Mouse (Mus musculus) embryonic facial prominence, embryonic 10.5 days (tissue): ENCODE measurements at regions not wholly inside any gene's neighbourhood (a gene's known extent, or its start where the extent isn't known, plus 50 kb on each side); places are given as distances from the start of the nearest gene placed in this dataset.
A peak's percentile ranks its signal among the peaks of the same experiment; 100 is the strongest.

ENCODE experiments used
- DNase-seq: peaks from one replicate; pipeline ENCODE4 v3.0.0-alpha.2; 2017; ENCODE audit warnings: low spot score
- H3K27ac ChIP-seq: fragments of 300-500 bp; sonication (generic); replicated peaks from 2 replicates; pipeline ENCODE4 v1.5.1; 2016; ENCODE audit warnings: mild to moderate bottlenecking
- H3K27me3 ChIP-seq: fragments of 300-500 bp; sonication (generic); replicated peaks from 2 replicates; pipeline ENCODE4 v1.6.1; 2016; ENCODE audit warnings: low read depth, mild to moderate bottlenecking; ENCODE audit not compliant: poor library complexity, severe bottlenecking
- H3K36me3 ChIP-seq: fragments of 300-500 bp; sonication (generic); replicated peaks from 2 replicates; pipeline ENCODE4 v1.6.1; 2016; ENCODE audit warnings: mild to moderate bottlenecking, moderate library complexity
- H3K4me1 ChIP-seq: fragments of 300-500 bp; sonication (generic); 2 replicates; pipeline ENCODE4 v1.6.1; 2016
- H3K4me3 ChIP-seq: fragments of 300-500 bp; sonication (generic); 2 replicates; pipeline ENCODE4 v1.5.1; 2016; ENCODE audit warnings: mild to moderate bottlenecking, moderate library complexity
- H3K9me3 ChIP-seq: fragments of 300-500 bp; sonication (generic); 2 replicates; pipeline ENCODE4 v1.6.1; 2016; ENCODE audit warnings: mild to moderate bottlenecking
- WGBS: fragments of 180-500 bp; shearing (Covaris S2); methylation state at CpG from one replicate; pipeline ENCODE4 v1.1.7; 2016; 5-methylcytosine and 5-hydroxymethylcytosine counted together

GRCm38 (mm10) chr17:87501098-87501497, 54.4 kb upstream of the Calm2 start:
- H3K4me3 ChIP-seq, result no peak overlapping the region
- H3K9me3 ChIP-seq, result no peaks in the 10 kb centered on the region
- H3K36me3 ChIP-seq, result no peaks in the 10 kb centered on the region
- peaks cover 37% of the 10 kb centered on the region for H3K4me1 ChIP-seq
- peaks cover 12% of the 10 kb centered on the region for H3K27me3 ChIP-seq
- WGBS, result 56% methylated on average over 2 of the region's 2 CpGs
- no peak for DNase-seq
- H3K27ac ChIP-seq, result no peak overlapping the region

- Histone ChIP-seq H3K27me3 (peaks cover 12% of the 10 kb centered on the region), H3K9me3 (no peaks in the 10 kb centered on the region), H3K36me3 (no peaks in the 10 kb centered on the region), H3K4me1 (peaks cover 37% of the 10 kb centered on the region), H3K27ac (0 out of 2 replicates have a peak overlapping the region, but pooled peaks have one; percentile 19), H3K4me3 (no peak overlapping the region)
- WGBS, result 36% methylated on average over 10 of the region's 10 CpGs
- no peak for DNase-seq
These were observed 55.1 kb upstream of the Calm2 start for GRCm38 (mm10) chr17:87501687-87502387.

- 22% methylated on average over 14 of the region's 14 CpGs for WGBS
These were observed 55.9 kb upstream of the Calm2 start for GRCm38 (mm10) chr17:87502388-87503369.

GRCm38 (mm10) chr17:87503491-87503890, 56.8 kb upstream of the Calm2 start:
- Histone ChIP-seq H3K27ac (no peak overlapping the region), H3K9me3 (no peaks in the 10 kb centered on the region), H3K36me3 (no peaks in the 10 kb centered on the region), H3K4me3 (no peak overlapping the region), H3K27me3 (peaks cover 13% of the 10 kb centered on the region), H3K4me1 (peaks cover 43% of the 10 kb centered on the region)
- WGBS, result 79% methylated on average over 5 of the region's 5 CpGs
- DNase-seq, result no peak

More at GRCm38 (mm10) chr17:87502388-87503369, 55.9 kb upstream of the Calm2 start:
- H3K27me3 ChIP-seq, result peaks cover 12% of the 10 kb centered on the region
- H3K4me3 ChIP-seq, result no peak overlapping the region
- peaks cover 37% of the 10 kb centered on the region for H3K4me1 ChIP-seq
- peak overlapping the region; percentile 19; the same call in 1 of the 2 replicates for H3K27ac ChIP-seq
- no peaks in the 10 kb centered on the region for H3K9me3 ChIP-seq
- H3K36me3 ChIP-seq, result no peaks in the 10 kb centered on the region
- no peak for DNase-seq

GRCm38 (mm10) chr17:87504960-87505681, 58.4 kb upstream of the Calm2 start:
- peaks cover 45% of the 10 kb centered on the region for H3K4me1 ChIP-seq
- no peak for DNase-seq
- H3K27ac ChIP-seq, result no peak overlapping the region
- WGBS, result 67% methylated on average over 5 of the region's 5 CpGs
- H3K9me3 ChIP-seq, result no peaks in the 10 kb centered on the region
- peaks cover 18% of the 10 kb centered on the region for H3K27me3 ChIP-seq
- no peaks in the 10 kb centered on the region for H3K36me3 ChIP-seq
- H3K4me3 ChIP-seq, result no peak overlapping the region

- Histone ChIP-seq H3K36me3 (no peaks in the 10 kb centered on the region), H3K27ac (no peak overlapping the region), H3K4me3 (no peak overlapping the region), H3K27me3 (peaks cover 19% of the 10 kb centered on the region), H3K9me3 (no peaks in the 10 kb centered on the region), H3K4me1 (peaks cover 37% of the 10 kb centered on the region)
- 54% methylated on average over 8 of the region's 8 CpGs for whole genome bisulfite sequencing
- no peak for DNase-seq
These were observed 61.1 kb upstream of the Calm2 start for GRCm38 (mm10) chr17:87507848-87508247.

- 73% methylated on average over 16 of the region's 16 CpGs for WGBS
- H3K27ac ChIP-seq, result no peak overlapping the region
- no peak overlapping the region for H3K4me3 ChIP-seq
- peaks cover 19% of the 10 kb centered on the region; the same call in 1 of the 2 replicates for H3K27me3 ChIP-seq
- H3K4me1 ChIP-seq, result peaks cover 40% of the 10 kb centered on the region
- H3K36me3 ChIP-seq, result no peaks in the 10 kb centered on the region
- no peak for DNase-seq
- H3K9me3 ChIP-seq, result no peaks in the 10 kb centered on the region
These were observed 62.0 kb upstream of the Calm2 start for GRCm38 (mm10) chr17:87508582-87509253.

GRCm38 (mm10) chr17:87512000-87512611, 65.4 kb upstream of the Calm2 start:
- no peak overlapping the region for H3K4me3 ChIP-seq
- peaks cover 55% of the 10 kb centered on the region for H3K4me1 ChIP-seq
- peak overlapping the region; percentile 7; the same call in 1 of the 2 replicates for H3K27ac ChIP-seq
- DNase-seq, result no peak
- H3K27me3 ChIP-seq, result peaks cover 19% of the 10 kb centered on the region; the same call in 1 of the 2 replicates
- 61% methylated on average over 9 of the region's 9 CpGs for WGBS
- no peaks in the 10 kb centered on the region for H3K9me3 ChIP-seq
- H3K36me3 ChIP-seq, result no peaks in the 10 kb centered on the region

GRCm38 (mm10) chr17:87513822-87514221, 67.1 kb upstream of the Calm2 start:
- Histone ChIP-seq H3K4me1 (peaks cover 52% of the 10 kb centered on the region), H3K9me3 (no peaks in the 10 kb centered on the region), H3K4me3 (no peak overlapping the region), H3K27ac (peak overlapping the region; percentile 62), H3K27me3 (peaks cover 15% of the 10 kb centered on the region; the same call in 1 of the 2 replicates), H3K36me3 (no peaks in the 10 kb centered on the region)
- DNase-seq, result no peak
- 49% methylated on average over 11 of the region's 11 CpGs for WGBS

- Histone ChIP-seq H3K36me3 (no peaks in the 10 kb centered on the region), H3K4me3 (no peak overlapping the region), H3K4me1 (peaks cover 52% of the 10 kb centered on the region), H3K27me3 (peaks cover 8% of the 10 kb centered on the region; the same call in 1 of the 2 replicates), H3K9me3 (no peaks in the 10 kb centered on the region), H3K27ac (no peak overlapping the region; the same call in 1 of the 2 replicates)
- DNase-seq, result peak; percentile 57
- 50% methylated on average over 6 of the region's 6 CpGs for WGBS
These were observed 67.8 kb upstream of the Calm2 start for GRCm38 (mm10) chr17:87514366-87515126.

GRCm38 (mm10) chr17:87517258-87517657, 70.5 kb upstream of the Calm2 start:
- Histone ChIP-seq H3K27me3 (peaks cover 6% of the 10 kb centered on the region), H3K4me1 (peaks cover 53% of the 10 kb centered on the region), H3K36me3 (no peaks in the 10 kb centered on the region), H3K4me3 (no peak overlapping the region), H3K27ac (no peak overlapping the region; the same call in 1 of the 2 replicates), H3K9me3 (no peaks in the 10 kb centered on the region)
- no peak for DNase-seq
- WGBS, result 59% methylated on average over 9 of the region's 9 CpGs
